Mouse (Mus musculus) spleen, adult 2 months (tissue): ENCODE results near the gene Psmd3. TPM values are rescaled to one million over a fixed set of nuclear protein-coding genes. Genes with fewer than 3 reads are reported as not detected.

Experiments
- DNase-seq, 2 experiments: peaks; one replicate each; pipeline versions ENCODE4 v3.0.0 to v3.0.0-alpha.2; 2012 to 2021; ENCODE audit warnings: low spot score in 2 of 2, low read depth in 1 of 2
- H3K27ac ChIP-seq: fragments of 200-500 bp; 2 replicates; pipeline ENCODE4 v1.5.1; 2012; ENCODE audit warnings: low read length, inconsistent platforms; ENCODE audit not compliant: insufficient read depth
- H3K27me3 ChIP-seq: fragments of 200-500 bp; 2 replicates; pipeline ENCODE4 v1.6.1; 2012; ENCODE audit warnings: mild to moderate bottlenecking, moderate library complexity, low read length, inconsistent platforms; ENCODE audit not compliant: control insufficient read depth, insufficient read depth
- H3K36me3 ChIP-seq: fragments of 200-500 bp; 2 replicates; pipeline ENCODE4 v1.6.1; 2012; ENCODE audit warnings: mild to moderate bottlenecking, low read length, inconsistent platforms; ENCODE audit not compliant: control insufficient read depth, insufficient read depth
- H3K4me1 ChIP-seq: fragments of 200-500 bp; 2 replicates; pipeline ENCODE4 v1.6.1; 2011; ENCODE audit warnings: inconsistent platforms; ENCODE audit not compliant: control insufficient read depth, insufficient read depth, insufficient read length
- H3K4me3 ChIP-seq: fragments of 200-500 bp; 2 replicates; pipeline ENCODE4 v1.5.1; 2011; ENCODE audit warnings: mild to moderate bottlenecking, inconsistent platforms; ENCODE audit not compliant: insufficient read depth, insufficient read length; ENCODE audit errors: extremely low read depth
- CTCF ChIP-seq: fragments of 200-500 bp; IDR thresholded peaks from 2 replicates; pipeline ENCODE4 v1.5.1; 2011; ENCODE audit warnings: mild to moderate bottlenecking, inconsistent platforms; ENCODE audit not compliant: insufficient read depth, insufficient read length, insufficient replicate concordance; ENCODE audit errors: extremely low read depth
- POLR2A ChIP-seq: fragments of 200-500 bp; IDR thresholded peaks from 2 replicates; pipeline ENCODE4 v1.6.1; 2011; ENCODE audit warnings: low read depth, low read length, inconsistent platforms
- WGBS: fragments of 180-500 bp; shearing (Covaris S2); methylation state at CpG from one replicate; pipeline ENCODE4 v1.1.7; 2018; 5-methylcytosine and 5-hydroxymethylcytosine counted together
- polyA plus RNA-seq: library from polyadenylated mRNA; depleted of rRNA; stranded (reverse); fragments of >200 nt; gene quantifications from 2 replicates; pipeline ENCODE4 v1.2.3, GENCODE M21; 2012

Gene Psmd3
- polyA plus RNA-seq, 1 experiment, result 83.1 TPM

GRCm38 (mm10) chr11:98738428-98738911 is 56.1 kb downstream of the Psmd3 start:
- Histone ChIP-seq H3K4me3 (no peak overlapping the region), H3K4me1 (peaks cover 6% of the 10 kb centered on the region), H3K27me3 (no peaks in the 10 kb centered on the region), H3K36me3 (no peaks in the 10 kb centered on the region), H3K27ac (no peak overlapping the region)
- no peak for DNase-seq
- TF ChIP-seq POLR2A (no peak), CTCF (no peak)
- 78% methylated on average over 4 of the region's 4 CpGs for WGBS

DNA sequence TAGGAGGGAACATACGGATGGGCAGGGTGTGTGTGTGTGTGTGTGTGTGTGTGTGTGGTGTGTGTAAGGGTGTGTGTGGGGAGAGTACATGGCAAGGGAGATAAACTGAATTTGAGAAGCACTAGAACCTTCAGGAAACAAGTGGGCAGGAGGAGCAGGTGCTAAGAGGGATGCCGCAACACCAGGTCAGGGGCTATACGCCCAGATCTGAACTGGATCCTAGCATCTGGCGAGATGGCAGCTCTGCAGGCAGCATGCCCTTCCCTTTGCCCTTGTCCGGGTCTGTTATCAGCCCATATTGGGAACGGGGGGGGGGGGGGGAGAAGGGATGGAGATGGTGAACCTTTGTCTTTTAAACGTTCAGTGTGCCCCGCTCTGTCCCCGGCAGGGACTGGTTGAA is 56.6 kb downstream of the Psmd3 start:
- no peak for DNase-seq
- no peak overlapping the region for H3K27ac ChIP-seq
- peaks cover 6% of the 10 kb centered on the region for H3K4me1 ChIP-seq
- no peak overlapping the region for H3K4me3 ChIP-seq
- 82% methylated on average over 9 of the region's 9 CpGs for WGBS
- H3K27me3 ChIP-seq, result no peaks in the 10 kb centered on the region
- no peaks in the 10 kb centered on the region for H3K36me3 ChIP-seq
- no peak for TF ChIP-seq POLR2A
- TF ChIP-seq CTCF, result no peak

- H3K4me1 ChIP-seq, result peaks cover 6% of the 10 kb centered on the region
- H3K27me3 ChIP-seq, result no peaks in the 10 kb centered on the region
- no peak overlapping the region for H3K4me3 ChIP-seq
- H3K27ac ChIP-seq, result no peak overlapping the region
- 40% methylated on average over 8 of the region's 8 CpGs for WGBS
- no peak for DNase-seq
- no peaks in the 10 kb centered on the region for H3K36me3 ChIP-seq
- TF ChIP-seq CTCF (no peak), POLR2A (no peak)
Observed at GRCm38 (mm10) chr11:98740026-98740392, 57.7 kb downstream of the Psmd3 start.

DNA sequence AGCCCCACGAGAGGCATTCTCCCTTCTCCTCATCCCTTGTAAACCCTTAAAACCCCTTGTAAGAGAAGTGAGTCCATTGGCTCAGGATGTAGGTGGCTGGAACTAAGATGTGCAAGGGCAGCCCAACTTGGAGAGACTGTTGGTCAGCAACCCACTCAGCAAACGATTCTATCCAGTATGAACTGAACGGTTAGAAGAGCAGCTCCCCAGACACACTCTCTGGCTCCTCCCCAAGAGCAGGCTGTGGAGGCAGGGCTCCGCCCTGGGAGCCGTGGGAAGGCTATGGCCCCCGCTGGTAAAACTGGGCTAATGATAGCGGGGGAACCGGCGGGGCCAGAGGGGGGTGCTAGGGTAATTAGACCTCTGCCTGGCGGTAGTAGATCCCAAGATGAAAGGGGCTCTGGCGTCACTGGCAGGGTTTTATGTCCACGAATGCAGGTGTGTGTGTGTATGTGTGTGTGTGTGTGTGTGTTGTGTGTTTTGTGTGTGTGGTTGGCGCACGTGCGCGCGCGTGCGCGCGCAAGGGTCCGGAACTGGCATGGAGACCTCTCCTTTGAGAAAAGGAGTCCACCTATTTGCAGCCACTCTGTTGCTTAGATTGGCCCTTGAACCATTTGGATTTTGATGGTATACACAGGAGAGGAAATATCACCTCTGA is 58.2 kb downstream of the Psmd3 start, which contains the start of gene Thra:
Gene Thra (plus strand): TSS at position 246 of the 658 bp plus-strand sequence.
- H3K27me3 ChIP-seq, result no peaks in the 10 kb centered on the region

DNA sequence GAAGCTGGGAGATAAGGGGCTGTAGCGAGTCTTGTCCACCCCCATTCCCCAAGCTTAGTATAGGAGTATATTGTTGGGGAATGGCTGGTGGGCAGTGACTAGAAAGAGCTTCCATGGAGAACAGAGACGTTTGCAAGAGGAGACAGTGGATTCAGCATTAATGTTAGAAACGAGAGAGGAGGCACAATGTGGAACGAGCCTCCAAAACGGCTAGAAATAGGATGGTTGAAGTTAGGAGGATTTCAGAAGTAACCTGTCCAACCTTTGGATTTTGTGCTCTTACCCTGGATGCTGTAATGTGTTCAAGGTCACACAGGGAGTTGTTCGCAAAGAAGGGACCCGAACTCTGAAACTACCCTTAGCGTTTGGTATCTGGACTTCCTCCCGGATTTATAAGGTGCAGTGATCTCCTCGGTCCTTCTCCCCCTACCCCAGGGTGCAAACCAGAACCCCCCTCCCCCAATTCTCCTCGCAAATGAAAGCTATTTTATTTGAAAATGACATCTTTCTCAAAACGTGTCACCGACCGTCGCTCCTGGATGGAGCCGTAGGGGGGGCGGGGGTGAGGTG is 58.8 kb downstream of the Psmd3 start:
- TF ChIP-seq POLR2A, result no peak
- TF ChIP-seq CTCF, result no peak
- DNase-seq, result no peak
- Histone ChIP-seq H3K4me1 (peaks cover 11% of the 10 kb centered on the region), H3K36me3 (no peaks in the 10 kb centered on the region), H3K4me3 (peak overlapping the region; percentile 76), H3K27me3 (no peaks in the 10 kb centered on the region), H3K27ac (no peak overlapping the region)
- WGBS, result 1% methylated on average over 17 of the region's 17 CpGs

More for the DNA sequence above, 58.2 kb downstream of the Psmd3 start, which contains the start of gene Thra:
- DNase-seq, result no peak
- no peak within 1 kb of the TSS for H3K27ac ChIP-seq
- 2% methylated on average over 22 of the region's 22 CpGs for WGBS
- H3K4me1 ChIP-seq, result peaks cover 6% of the 10 kb centered on the region
- TF ChIP-seq POLR2A (no peak), CTCF (no peak)
- no peaks in the 10 kb centered on the region for H3K36me3 ChIP-seq
- peak within 1 kb of the TSS; percentile 76 for H3K4me3 ChIP-seq

GRCm38 (mm10) chr11:98741622-98742396 is 59.5 kb downstream of the Psmd3 start:
- WGBS, result 1% methylated on average over 78 of the region's 86 CpGs
- TF ChIP-seq POLR2A (no peak), CTCF (no peak)
- peaks cover 18% of the 10 kb centered on the region for H3K4me1 ChIP-seq
- H3K36me3 ChIP-seq, result no peaks in the 10 kb centered on the region
- H3K27ac ChIP-seq, result peak overlapping the region; percentile 71
- no peaks in the 10 kb centered on the region for H3K27me3 ChIP-seq
- peak; percentile 23 to 75 for DNase-seq
- H3K4me3 ChIP-seq, result peak overlapping the region; percentile 76
